Mouse (Mus musculus) right cerebral cortex, postnatal 4 days (tissue): ENCODE measurements around the gene Birc6.

Source experiments
- DNase-seq: peaks from one replicate; pipeline ENCODE4 v3.0.0-alpha.2; 2022

The Birc6 gene

DNA sequence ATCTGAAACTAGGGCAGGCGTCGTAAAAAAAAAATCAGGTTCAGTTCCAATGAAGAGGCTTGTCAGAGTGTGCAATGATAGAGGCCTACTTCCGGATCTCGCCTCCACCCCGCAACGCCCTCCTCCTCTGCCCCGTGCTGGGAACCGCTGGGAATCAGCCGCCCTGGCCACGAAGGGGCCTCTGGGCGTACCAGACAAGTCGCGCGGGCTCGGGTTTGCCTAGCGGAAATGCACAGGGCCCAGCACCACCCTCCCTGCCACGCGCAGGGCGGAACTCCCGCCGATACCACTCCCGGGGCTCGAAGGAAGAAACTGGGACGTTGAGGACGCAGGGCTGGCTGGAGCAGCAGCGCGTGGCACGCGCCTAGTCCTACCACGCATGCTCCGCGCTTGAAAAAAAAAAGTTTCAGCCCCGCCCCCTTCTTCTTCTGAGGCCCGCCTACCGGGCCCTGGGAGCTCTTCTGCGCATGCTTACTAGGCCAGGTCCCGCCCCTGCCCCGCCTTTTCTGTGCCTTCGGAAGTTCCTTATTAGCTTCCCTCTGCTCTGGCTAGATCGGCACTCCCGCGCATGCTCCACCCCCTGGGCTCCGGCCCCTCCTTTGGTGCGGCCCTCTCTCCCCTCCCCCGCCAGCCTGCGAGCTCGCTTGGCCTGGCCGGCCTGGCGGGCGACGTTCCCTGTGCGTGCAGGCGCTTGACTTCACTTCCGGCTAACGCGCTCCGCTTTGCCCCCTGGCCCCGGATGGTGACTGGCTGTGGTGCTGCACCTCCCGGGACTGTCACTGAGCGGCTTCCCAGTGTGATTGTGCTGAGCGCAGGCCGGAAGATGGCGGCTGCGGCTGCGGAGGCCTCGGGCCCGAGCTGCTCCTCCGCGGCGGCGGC is at the start of gene Birc6:
Gene Birc6, plus strand, starts transcription at position 567 of the 879 bp plus-strand sequence.
- peak; percentile 99 for DNase-seq

DNA sequence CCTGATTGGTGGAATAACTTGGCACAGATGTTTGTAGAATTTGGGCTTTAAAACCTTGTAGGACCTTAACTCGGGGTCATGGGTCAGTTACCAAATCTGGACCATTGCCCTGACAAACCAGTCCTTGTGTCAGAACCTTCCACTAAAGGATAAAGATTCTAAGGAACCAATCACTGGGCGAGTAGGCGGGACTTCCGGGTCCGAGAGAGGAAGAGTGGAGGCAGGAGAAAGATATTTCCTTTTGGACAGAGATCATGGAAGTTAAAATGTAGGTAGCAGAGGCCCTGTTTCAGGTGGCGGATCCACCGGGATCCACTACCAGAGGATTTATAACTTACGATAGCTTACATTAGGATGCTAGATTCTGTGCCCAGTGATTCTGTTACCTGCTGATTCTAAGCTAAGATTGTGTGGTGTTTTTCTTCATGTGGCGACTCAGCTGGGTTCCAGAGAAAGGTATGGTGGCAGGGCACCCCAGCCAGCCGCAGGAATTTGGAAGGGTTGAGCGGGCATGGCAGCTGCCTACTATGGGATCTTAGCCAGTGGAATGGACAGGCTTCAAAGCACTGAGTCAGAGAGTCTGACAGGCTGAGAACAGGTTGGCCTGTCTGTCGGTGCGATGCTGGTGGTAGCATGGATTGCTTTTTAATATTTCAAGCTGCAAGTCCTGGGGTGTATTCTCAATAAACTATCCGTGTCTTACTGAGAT is 47.6 kb upstream of the Birc6 start:
- DNase-seq, result no peak

DNA sequence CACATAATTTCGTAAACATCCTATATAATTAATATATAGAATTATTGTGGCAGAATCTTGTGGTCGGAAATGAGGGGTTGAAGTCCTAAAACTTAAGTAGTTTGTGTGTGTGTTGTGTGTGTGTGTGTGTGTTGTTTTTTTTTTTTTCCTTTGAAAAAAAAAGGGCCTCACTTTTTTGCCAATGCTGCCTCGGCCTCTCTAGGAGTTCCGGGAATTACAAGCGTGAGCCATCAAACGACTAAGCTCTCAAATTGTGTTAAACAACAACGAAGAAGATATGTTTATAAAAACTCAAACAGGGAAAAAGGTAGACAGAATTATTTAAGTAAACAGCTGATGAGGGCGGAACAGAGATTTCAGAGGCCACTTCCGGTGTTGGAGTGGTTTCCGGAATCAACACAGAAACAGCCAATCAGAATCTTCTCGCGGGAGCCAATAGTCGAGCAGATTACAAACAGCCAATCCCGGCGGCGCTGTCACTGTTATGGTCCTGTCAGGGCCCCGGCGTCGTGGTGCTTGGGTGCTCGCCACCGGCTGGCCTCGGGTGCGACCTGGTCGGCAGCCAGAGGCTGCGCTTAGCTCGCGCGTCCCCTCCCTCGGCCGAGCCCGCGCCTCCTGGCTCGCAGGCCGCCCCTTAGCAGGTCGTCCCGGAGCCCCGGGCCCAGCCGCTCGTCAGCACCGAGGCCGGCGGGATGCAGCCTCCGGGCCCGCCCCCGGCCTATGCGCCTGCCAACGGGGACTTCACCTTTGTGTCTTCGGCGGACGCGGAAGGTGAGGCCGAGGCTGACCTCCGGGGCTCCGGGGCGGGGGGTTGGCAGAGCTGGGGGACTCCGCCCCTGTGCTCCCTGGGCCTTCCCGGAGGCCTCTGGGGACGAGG is 38.8 kb upstream of the Birc6 start, which contains the start of gene Yipf4:
Gene Yipf4, plus strand, starts transcription at position 470 of the 877 bp plus-strand sequence.
- peak; percentile 93 for DNase-seq

DNA sequence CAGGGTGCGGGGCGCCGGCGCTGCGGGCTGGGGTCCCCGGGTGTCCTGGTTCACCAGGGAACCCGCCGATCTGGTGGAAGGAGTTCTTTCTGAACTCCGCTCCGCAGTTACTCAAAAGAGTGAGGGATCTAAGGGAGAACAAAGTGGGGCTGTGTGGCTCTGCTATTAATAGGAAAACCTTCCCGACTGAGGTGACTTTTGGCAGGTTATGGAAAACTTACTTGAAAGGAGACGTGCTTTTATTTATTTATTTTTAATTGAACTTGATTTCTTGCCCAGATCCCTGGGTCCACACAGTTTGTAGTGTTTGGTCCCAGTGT is 38.2 kb upstream of the Birc6 start:
- no peak for DNase-seq

DNA sequence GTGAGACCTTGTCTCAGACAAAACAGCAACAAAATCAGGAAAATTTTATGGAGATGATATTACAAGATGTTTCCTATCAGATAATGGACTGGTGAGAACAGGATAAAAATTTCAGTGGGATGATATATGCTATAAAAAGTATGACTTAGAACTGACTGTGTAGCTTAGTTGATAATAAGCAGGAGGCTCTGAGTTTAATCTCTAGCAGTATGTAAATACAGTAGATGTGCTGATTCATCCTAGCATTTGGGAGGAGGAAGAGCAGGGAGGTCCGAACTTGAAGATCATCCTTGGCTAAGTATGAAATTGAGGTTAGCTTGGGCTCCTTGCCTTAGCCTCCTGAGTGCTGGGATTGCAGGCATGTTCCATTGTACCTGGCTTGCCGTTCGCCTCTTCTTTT is 36.5 kb upstream of the Birc6 start:
- no peak for DNase-seq

DNA sequence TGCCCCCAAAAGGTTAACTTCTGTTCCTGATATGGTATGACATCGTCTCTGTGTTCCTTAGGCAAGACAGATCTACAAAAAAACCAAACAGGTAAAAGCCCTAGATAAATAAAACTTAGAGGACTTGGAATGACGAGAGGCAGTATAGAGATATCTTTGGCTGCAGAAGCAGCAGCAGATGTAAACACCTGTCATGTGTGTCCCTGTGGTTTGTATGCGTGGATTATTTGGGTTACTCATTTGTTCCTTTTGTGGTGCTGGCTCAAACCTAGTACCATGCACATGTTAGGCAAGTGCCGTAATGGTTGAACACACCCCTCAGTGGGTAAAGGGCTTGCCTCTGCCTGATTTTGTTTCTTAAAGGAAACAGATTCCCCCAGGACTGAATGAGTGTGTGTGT is 27.9 kb upstream of the Birc6 start:
- no peak for DNase-seq

DNA sequence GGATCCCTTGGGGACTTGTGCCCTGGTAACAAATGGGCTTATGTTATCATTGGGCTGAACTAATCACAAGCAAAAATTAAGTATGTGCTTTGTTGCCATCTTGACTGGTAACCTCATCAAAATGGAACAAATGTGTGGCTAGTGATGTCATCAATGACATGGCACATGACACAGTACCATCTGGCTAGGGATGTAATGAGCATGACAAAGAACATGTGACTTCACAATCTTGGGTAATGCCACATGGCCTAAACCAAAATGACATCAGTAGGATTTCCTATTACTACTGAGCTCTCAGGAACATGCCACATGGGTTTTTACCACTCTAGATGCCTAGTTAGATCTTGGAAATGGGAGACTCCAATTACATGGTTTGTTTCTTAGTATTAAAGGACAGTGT is 27.0 kb upstream of the Birc6 start:
- DNase-seq, result no peak

DNA sequence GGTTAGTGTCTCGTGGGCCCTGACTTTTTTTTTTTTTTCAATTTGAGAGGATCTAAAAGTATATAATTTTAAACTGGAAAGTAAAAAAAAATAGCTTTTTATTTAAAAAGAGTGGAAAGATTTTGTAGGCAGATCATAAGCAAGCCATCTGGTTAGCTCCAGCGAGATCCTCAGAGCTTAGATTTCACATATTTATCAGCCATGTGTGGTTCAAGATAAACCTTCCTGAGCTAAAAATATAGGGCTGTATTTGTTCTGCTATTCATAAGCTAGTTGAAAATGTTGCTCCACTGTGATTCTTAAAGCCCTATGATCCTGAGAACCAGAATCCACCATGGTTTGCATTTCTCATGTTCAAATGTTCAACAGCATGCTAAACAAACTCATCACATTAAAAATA is 20.2 kb upstream of the Birc6 start:
- no peak for DNase-seq

DNA sequence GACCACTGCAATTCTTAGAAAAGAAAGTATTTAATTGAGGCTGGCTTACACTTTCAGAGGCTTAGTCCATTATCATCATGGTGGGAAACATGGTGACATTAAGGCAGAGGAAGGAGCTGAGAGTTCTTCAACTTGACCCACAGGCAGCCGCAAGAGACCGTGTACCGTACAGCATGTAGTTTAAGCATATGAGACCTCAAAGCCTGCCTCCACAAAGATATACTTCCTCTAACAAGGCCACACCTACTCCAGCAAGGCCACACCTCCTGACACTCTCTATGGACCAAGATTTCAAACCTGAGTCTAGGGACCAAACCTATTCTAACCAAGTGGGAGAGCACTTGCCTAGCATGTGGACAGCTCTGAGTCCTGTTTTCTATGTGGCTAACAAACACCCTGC is 19.5 kb upstream of the Birc6 start:
- no peak for DNase-seq

DNA sequence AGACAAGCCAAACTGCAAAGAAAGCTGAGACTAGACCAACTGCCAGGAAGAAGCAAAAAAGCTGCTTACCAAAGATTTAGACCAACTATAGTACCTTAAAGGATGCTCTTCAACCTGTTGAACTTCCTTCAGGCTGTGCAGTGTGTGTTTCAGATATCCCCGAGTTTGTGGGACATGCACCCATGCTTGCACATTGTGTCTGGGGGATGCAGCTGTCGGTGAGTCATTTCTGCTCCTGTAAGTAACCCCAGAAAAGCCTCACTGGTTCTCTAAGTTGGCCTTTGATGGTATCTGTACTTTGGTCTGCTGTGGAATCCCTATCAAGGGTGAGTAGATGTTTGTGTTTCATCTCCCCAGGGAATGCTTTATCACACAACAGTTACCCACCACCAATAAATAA is 15.8 kb upstream of the Birc6 start:
- no peak for DNase-seq

DNA sequence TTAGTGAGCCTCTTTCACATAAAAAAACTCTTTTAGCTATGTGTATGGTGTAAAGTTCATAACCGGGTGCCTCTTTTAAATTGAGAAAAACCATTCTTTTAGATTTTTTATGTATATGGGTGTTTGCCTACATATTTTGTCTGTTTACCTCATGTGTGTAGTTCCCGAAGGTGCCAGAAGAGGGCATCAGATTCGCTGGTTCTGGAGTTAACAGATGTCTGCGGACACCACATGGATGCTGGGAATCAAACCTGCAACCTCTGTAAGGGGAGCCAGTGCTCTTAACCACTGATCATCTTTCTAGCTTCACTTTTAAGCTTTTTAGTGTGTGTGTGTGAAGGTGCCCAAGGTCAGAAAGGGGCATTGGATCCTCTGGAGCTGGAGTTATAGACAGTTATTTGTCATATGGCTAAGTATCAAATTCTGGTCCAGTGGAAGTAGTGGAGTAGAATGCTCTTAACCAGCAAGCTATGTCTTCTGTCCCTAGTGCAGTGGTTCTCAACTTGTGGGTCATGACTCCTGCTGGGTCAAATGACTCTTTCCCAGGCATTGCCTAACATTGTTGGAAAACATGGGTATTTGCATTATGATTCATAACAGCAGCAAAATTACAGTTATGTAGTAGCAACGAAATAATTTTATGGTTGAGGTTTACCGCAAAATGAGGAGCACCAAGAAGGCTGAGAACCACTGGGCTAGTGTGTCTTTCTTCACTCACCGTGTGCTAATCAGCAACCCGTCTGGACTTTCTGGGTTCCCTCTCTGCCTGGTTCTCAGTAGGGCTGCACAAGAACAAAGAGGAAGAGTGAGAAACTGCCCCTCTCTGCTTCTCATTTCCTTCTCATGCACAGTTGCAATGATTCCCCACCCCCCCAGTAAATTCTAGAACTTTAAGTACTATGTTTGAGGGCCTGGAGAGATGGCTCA is 5.0 kb upstream of the Birc6 start:
- no peak for DNase-seq

DNA sequence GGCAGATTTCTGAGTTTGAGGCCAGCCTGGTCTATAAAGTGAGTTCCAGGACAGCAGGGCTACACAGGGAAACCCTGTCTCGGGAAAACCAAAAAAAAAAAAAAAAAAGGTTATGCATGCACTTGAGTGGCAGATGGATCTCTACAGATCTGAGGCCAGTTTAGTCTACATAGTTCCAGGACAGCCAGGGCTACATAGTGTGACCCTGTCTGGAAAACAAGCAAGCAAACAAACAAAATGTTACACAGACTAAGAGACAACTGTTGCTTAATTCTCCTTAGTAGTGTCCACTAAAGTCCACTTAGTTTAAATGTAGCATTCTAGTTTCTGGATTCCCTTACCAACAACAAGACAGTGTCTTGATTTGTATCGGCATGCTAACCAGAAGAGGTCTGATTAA is 2.0 kb upstream of the Birc6 start:
- no peak for DNase-seq

DNA sequence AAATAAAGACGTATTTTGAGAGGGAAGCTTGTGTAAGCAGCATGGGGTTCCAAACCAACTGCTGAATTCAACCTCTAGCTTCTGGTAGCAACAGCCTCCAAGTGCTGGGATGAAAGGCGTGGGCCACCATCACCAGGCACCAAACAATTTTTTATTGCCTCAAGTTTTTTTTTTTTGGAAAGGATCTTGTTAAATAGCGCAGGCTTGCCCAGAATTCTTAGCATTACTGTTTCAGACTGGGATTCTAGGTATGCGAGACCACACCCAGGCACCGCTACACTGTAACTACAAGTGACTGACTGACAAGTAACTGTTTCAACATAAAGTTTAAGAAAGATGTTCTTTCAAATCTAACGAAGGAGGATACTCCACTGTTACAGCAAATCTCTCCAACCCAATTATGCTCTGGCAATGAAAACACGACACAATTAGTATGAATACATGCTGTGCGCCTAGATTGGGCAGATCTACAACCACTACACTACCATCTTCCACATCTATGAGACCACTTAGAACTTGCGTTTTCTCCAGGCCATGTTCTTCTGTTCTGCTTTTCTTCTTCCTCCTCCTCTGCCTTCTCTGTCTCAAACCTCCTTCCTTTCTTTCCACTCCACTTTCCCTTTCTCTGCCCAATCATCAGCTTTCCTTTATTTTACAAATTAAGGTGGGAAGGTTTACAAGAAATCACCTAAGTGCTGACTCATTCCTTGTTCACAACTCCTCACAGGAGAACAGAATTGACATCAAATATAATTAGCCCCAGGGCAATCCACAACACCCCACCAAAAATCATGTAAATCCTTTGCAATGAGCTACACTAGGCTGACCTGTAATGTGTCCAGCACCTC is 1.1 kb upstream of the Birc6 start:
- DNase-seq, result no peak

DNA sequence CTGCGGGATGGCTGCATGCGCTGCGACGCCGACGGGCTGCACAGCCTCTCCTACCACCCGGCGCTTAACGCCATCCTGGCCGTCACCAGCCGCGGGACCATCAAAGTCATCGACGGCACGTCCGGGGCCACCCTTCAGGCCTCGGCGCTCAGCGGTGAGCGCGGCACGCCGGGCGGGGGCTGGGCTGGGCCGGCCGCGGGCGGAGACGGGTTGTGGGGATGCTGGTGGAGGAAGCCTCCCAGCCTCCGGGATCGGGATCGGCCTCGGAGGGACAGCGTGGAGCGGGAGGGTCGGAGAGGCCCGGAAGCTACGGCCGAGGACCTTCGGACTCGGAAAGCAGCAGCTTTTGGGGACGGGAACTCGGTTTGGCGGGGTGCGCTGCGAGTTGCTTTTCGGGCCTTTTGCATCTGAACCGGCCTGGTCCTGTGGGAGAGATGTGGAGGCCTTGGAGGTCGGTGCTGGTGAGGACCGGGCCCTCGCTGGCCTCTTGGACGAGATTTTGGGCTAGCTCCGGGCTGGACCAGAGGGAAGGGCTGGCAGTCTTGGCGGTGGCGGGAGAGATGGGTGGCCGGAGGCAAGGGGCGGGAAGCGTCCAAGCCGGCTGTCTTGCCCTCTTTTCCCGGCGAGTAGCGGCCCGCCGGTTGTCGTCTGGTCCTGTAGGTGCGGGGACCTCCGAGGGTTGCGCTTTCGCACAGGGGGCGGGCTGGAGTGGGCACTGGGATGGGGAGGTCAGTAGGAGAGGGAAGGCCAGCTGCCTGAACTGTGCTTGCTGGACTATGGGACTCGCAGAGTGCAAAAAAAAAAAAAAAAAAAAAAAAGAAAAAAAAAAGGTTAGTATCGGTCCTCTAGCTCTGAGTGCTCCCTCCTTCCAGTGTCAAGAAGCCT is 795 bp downstream of the Birc6 start:
- DNase-seq, result no peak

DNA sequence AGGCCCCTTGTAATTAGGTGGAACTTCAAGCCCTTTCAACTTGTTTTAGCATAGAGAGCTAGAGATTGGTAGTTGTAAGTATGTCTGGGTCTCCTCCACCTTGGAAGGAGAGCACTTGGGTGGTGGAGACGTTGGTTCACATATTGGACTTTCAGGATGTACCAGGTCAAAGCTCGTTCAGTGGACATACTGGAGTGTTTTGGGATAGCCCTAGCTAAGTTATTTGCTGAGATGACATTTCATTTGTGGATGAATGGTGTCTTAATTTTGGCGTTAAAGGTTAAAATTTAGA is 1.4 kb downstream of the Birc6 start:
- DNase-seq, result no peak

DNA sequence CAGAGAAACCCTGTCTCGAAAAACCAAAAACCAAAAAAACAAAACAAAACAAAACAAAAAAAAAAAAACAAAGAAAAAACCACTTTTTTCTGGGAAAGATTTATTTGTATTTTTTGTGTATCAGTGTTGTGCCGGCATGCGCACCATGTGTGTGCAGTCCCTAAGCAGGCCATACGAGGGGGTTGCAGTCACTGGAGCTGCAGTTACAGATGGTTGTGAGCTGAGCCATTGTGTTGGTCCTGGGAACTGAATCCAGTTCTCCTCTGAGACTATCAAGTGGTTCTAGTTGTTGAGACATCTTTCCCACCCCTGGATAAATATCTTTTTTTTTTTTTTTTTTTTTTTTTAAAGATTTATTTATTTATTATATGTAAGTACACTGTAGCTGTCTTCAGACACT is 6.9 kb downstream of the Birc6 start:
- no peak for DNase-seq

DNA sequence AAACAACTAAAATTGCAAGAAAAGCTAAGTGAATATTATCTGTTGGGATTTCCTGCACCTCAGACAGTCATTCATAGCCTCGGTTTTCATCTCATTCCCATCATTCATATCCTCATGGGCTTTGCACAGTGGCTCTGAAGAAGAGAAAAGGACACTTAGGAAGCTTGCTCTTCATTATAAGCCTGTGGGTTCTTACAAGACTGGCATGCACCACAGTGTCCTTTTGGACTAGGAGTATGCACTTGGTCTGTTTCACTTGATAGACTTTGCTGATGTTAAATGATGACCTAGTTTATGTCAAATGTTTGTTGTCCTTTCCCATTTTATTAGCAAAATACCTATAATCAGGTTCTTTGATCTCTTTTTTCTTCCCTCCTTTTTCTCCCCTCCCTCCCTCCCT is 9.4 kb downstream of the Birc6 start:
- DNase-seq, result no peak

DNA sequence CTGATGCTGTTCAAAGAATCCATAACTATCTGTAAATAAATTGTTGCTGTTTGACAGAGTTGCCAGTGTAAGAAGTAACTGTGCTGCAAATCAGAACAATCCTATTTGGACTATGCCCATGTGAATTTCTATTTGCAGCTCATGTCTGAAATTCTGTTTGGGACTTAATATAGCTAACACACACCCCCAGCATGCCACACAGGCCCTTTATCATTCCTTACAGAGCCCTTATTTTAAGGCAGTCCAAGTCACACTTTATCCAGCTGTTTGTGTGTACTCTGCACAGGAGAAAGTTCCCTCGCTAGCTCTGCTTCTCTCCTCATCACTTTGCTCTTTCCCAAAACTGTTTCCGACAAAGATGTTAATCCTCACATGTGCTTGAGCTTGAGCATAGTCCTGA is 15.5 kb downstream of the Birc6 start:
- DNase-seq, result no peak

DNA sequence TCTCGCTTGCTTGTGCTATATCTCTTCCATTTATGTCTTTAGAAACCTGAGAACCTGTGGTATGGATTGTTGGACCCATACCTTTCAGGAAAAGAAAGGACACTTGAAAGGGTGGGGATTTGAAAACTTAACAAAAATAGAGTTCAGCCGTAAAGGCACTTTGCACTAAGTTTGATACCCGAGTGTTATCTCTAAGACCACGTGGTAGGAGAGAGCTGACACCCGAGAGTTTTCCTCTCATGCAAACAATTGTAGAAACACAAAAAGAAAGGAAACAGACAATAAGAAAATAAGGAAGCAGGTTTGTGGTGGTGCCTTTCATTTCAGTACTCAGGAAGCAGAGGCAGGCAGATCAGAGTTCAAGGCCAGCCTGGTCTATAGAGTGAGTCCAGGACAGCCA is 26.0 kb downstream of the Birc6 start:
- DNase-seq, result no peak

DNA sequence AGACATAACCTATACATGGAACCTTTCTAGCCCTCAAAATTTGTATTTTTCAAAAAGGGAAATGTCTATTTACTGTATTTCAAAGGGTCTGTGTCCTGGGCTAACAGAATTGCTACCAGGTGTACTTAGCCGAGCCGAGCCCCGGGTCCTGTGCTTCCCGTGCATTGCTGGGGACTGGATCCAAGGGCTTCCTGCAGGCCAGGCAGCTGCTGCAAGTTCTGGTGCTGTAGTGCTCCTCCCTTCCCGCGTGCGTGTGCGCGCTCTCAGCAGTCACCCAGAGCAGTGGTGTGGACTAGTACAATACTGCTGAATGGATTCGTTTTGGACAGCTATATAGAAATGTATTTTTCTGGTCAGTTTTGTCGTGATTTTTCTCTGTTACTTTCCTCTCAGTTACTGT is 31.8 kb downstream of the Birc6 start:
- no peak for DNase-seq

DNA sequence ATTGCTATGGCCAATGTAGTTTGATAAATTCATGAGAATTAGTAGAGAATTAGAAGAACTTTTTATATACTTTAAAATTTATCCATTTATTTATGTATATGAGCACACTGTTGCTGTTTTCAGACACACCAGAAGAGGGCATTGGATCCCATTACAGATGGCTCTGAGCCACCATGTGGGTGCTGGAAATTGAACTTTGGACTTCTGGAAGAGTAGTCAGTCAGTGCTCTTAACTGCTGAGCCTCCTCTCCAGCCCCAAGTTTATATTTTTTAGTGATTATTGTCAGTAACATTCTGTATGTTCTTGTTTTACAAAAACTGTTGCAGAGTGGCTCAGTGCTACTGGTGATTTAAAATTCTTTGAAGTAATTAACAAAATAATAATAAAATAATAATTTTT is 36.1 kb downstream of the Birc6 start:
- DNase-seq, result no peak
